ENCODE assay signal across 8 mouse cellular contexts in the genomic region with DNA sequence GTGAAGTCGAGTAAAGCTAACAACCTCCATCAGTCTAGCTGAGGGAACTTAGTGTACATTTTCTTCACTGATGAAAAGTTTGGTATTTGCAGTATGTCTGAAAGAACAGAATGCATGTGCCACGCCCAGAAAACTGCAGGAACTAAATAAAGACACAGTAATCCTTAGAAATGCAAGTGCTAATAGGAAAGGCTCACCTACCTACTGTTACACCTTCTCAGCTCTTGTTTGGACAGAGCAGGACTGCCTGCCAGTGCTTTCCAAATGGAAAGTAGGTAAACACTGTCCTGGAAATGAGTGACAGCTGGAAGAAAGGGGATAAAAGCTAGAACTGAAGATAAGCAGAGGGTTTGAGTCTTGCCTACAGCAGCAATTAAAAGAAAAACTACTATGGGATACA. TPM values are rescaled to one million over a fixed set of nuclear protein-coding genes. Genes with fewer than 3 reads are reported as not detected.
DNase-seq lines count a peak whose midpoint lies in the region; ATAC-seq and TF ChIP-seq lines count a peak whose summit lies in the region.

No protein-coding gene starts in this region.

- TF ChIP-seq CTCF in layer of hippocampus, adult 2 months (conservative IDR thresholded peaks at IDR 0.05) = no peak
- no peak for TF ChIP-seq CTCF in midbrain, postnatal 0 days (IDR thresholded peaks at IDR 0.05)

- no peak for ATAC-seq in embryonic facial prominence, embryonic 14.5 days (ENCODE audit: low read depth)
- no peak for ATAC-seq in intestine, embryonic 16.5 days
- no peak for ATAC-seq in midbrain, postnatal 0 days (ENCODE audit: low FRiP score)

- peak overlapping the region; percentile 99; the same call in 1 of the 2 replicates for H3K27ac ChIP-seq in layer of hippocampus, adult 2 months
- no peak overlapping the region for H3K27ac ChIP-seq in embryonic facial prominence, embryonic 14.5 days (replicated peaks; ENCODE audit: low read depth, low read length)
- H3K27ac ChIP-seq in intestine, embryonic 16.5 days (ENCODE audit: low read length) = 0 out of 2 replicates have a peak overlapping the region, but pooled peaks have one; percentile 33
- H3K27ac ChIP-seq in midbrain, postnatal 0 days (ENCODE audit: low read depth, low read length) = no peak overlapping the region

- H3K4me3 ChIP-seq in layer of hippocampus, adult 2 months = peak overlapping the region; percentile 75
- no peak overlapping the region for H3K4me3 ChIP-seq in embryonic facial prominence, embryonic 14.5 days (ENCODE audit: low read depth, low read length)
- no peak overlapping the region; the same call in 1 of the 2 replicates for H3K4me3 ChIP-seq in intestine, embryonic 16.5 days (ENCODE audit: low read length)
- peak overlapping the region; percentile 59; the same call in 1 of the 2 replicates for H3K4me3 ChIP-seq in midbrain, postnatal 0 days (ENCODE audit: low read depth, low read length)

- no peaks in the 10 kb centered on the region for H3K27me3 ChIP-seq in embryonic facial prominence, embryonic 14.5 days (replicated peaks; ENCODE audit: control insufficient read depth, insufficient read depth, low read length)
- H3K27me3 ChIP-seq in intestine, embryonic 16.5 days (replicated peaks; ENCODE audit: control insufficient read depth, insufficient read depth, low read length) = no peaks in the 10 kb centered on the region
- H3K27me3 ChIP-seq in midbrain, postnatal 0 days (ENCODE audit: insufficient read depth, low read length) = no peaks in the 10 kb centered on the region

- H3K9ac ChIP-seq in embryonic facial prominence, embryonic 14.5 days (ENCODE audit: low read depth, low read length) = no peak overlapping the region
- H3K9ac ChIP-seq in intestine, embryonic 16.5 days (ENCODE audit: low read depth, low read length) = no peak overlapping the region
- H3K9ac ChIP-seq in midbrain, postnatal 0 days (replicated peaks; ENCODE audit: low read length, poor library complexity, severe bottlenecking) = no peak overlapping the region

- DNase-seq in layer of hippocampus, adult 2 months (ENCODE audit: low spot score in 2 of 2) = no peak
- DNase-seq in layer of hippocampus, postnatal 25 days (ENCODE audit: extremely low spot score in 1 of 2, low spot score in 1 of 2) = no peak
- peak; percentile 41 for DNase-seq in embryonic facial prominence, embryonic 14.5 days (ENCODE audit: low spot score)
- DNase-seq in midbrain, postnatal 0 days (ENCODE audit: low spot score) = no peak
- DNase-seq in T-cell, adult 2 months (ENCODE audit: low spot score) = no peak
- DNase-seq in layer of hippocampus, postnatal 10 days (ENCODE audit: low spot score in 2 of 2) = no peak
- no peak for DNase-seq in frontal cortex, adult 2 months (ENCODE audit: extremely low spot score in 1 of 2, low spot score in 1 of 2)

- peaks cover 10% of the 10 kb centered on the region for H3K4me1 ChIP-seq in embryonic facial prominence, embryonic 14.5 days (ENCODE audit: control insufficient read depth, insufficient read depth, low read length)
- H3K4me1 ChIP-seq in intestine, embryonic 16.5 days (ENCODE audit: control insufficient read depth, insufficient read depth, low read length) = peaks cover 24% of the 10 kb centered on the region
- H3K4me1 ChIP-seq in midbrain, postnatal 0 days (ENCODE audit: insufficient read depth, low read length) = peaks cover 10% of the 10 kb centered on the region; the same call in 1 of the 2 replicates

- 61% methylated on average over 2 of the region's 2 CpGs for whole genome bisulfite sequencing in embryonic facial prominence, embryonic 14.5 days
- 66% methylated on average over 2 of the region's 2 CpGs for WGBS in intestine, embryonic 16.5 days
- 85% methylated on average over 2 of the region's 2 CpGs for WGBS in midbrain, postnatal 0 days

- 0 out of 2 replicates have a peak, but pooled peaks cover 4% of the 10 kb centered on the region for H3K36me3 ChIP-seq in embryonic facial prominence, embryonic 14.5 days (ENCODE audit: control insufficient read depth, insufficient read depth, low read length)
- H3K36me3 ChIP-seq in intestine, embryonic 16.5 days (ENCODE audit: control insufficient read depth, insufficient read depth, low read length) = no peaks in the 10 kb centered on the region
- H3K36me3 ChIP-seq in midbrain, postnatal 0 days (ENCODE audit: insufficient read depth, low read length) = no peaks in the 10 kb centered on the region

- H3K9me3 ChIP-seq in embryonic facial prominence, embryonic 14.5 days (ENCODE audit: control insufficient read depth, low read length) = no peaks in the 10 kb centered on the region
- H3K9me3 ChIP-seq in intestine, embryonic 16.5 days (ENCODE audit: control insufficient read depth, low read length) = no peaks in the 10 kb centered on the region
- no peaks in the 10 kb centered on the region for H3K9me3 ChIP-seq in midbrain, postnatal 0 days (ENCODE audit: low read length)

- H3K4me2 ChIP-seq in embryonic facial prominence, embryonic 14.5 days (ENCODE audit: low read depth, low read length) = peak overlapping the region; percentile 55
- H3K4me2 ChIP-seq in intestine, embryonic 16.5 days (ENCODE audit: low read depth, low read length) = peak overlapping the region; percentile 47
- H3K4me2 ChIP-seq in midbrain, postnatal 0 days (ENCODE audit: low read depth, low read length, poor library complexity, severe bottlenecking) = peak overlapping the region; percentile 55

RNA-seq across cellular contexts. Expression of gene Stard3nl, which starts 1.9 kb away (rescaled TPM):
- total RNA-seq in layer of hippocampus, adult 2 months (2021) = 10 to 100 TPM; 59.9 to 64.9 TPM
- total RNA-seq in layer of hippocampus, postnatal 25 days (2021) = 10 to 100 TPM; 62.0 to 64.7 TPM
- polyA plus RNA-seq in embryonic facial prominence, embryonic 14.5 days (2014; fragmentation: Nextera tagmentation; extraction: Ambion mirVana) = 97.8 and 101 TPM in 2 replicates
- polyA plus RNA-seq in intestine, embryonic 16.5 days (2015; fragmentation: Nextera tagmentation; extraction: Ambion mirVana) = 86.5 and 94.8 TPM in 2 replicates
- total RNA-seq in midbrain, postnatal 0 days (2014; rRNA removed) = 71.6 and 95.1 TPM in 2 replicates
- 210 and 215 TPM in 2 replicates for polyA plus RNA-seq in midbrain, postnatal 0 days (2015; fragmentation: Nextera tagmentation; extraction: Ambion mirVana)
- total RNA-seq in layer of hippocampus, postnatal 10 days (2021) = 10 to 100 TPM; 77.2 to 90.6 TPM
- polyA plus RNA-seq in frontal cortex, adult 2 months (2012; rRNA removed) = 85.3 and 89.5 TPM in 2 replicates

Comparison
In these comparisons a context has a peak if more than half of its experiments do, and no peak if none do; other contexts are left out.
1. H3K27ac ChIP-seq: peak in layer of hippocampus, adult 2 months (single experiment) and intestine, embryonic 16.5 days (single experiment); none in embryonic facial prominence, embryonic 14.5 days (single experiment) and midbrain, postnatal 0 days (single experiment).
2. H3K4me3 ChIP-seq: peak in layer of hippocampus, adult 2 months (single experiment) and midbrain, postnatal 0 days (single experiment); none in embryonic facial prominence, embryonic 14.5 days (single experiment) and intestine, embryonic 16.5 days (single experiment).
3. Peak in every context shown above with its lines, with median percentiles within 50 percentile points of each other: H3K4me2 ChIP-seq.